Mouse (Mus musculus) liver, postnatal 0 days (tissue): ENCODE results near the gene Mchr1.

Experiments used
- CTCF ChIP-seq: sonication (generic); IDR thresholded peaks from 2 replicates; pipeline ENCODE4 v1.5.1; 2016; ENCODE audit warnings: antibody characterized with exemption, low read depth
- EP300 ChIP-seq: IDR thresholded peaks from 2 replicates; pipeline ENCODE4 v1.6.1; 2016; ENCODE audit warnings: antibody characterized with exemption, low read depth, mild to moderate bottlenecking

DNA sequence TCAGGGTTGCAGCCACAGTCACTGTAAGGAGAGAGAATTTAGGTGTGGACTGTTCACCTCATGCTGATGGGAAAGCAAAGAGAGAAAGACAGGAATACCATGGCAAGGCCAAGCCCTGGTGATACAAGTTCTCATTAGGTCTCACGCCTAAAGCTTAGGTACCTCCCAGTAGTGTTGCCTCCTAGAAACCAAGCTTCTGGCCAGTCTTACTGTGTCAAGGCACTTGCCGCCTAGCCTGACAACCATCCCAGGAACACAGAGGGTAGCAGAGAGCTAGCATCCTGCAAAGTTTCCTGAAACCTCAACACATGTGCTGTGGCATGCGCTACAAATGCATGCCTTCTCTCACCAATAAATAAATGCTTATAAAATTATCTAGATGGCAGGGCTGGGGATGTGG lies 11.6 kb downstream of the Mchr1 start:
- no peak for TF ChIP-seq CTCF
- TF ChIP-seq EP300 = no peak
